Mouse (Mus musculus) brain, embryonic 14.5 days (tissue): ENCODE measurements around the gene Cdkn1b. TPM values are rescaled to one million over a fixed set of nuclear protein-coding genes. Genes with fewer than 3 reads are reported as not detected.

ENCODE experiments used
- DNase-seq: peaks from one replicate; pipeline ENCODE4 v3.0.0-alpha.2; 2011; ENCODE audit warnings: low read depth
- CTCF ChIP-seq: fragments of 200-500 bp; IDR thresholded peaks from 2 replicates; pipeline ENCODE4 v1.5.1; 2012; ENCODE audit warnings: inconsistent platforms, mild to moderate bottlenecking, moderate library complexity, borderline replicate concordance; ENCODE audit not compliant: insufficient read depth, insufficient read length; ENCODE audit errors: extremely low read depth
- POLR2A ChIP-seq: fragments of 200-500 bp; IDR thresholded peaks from 2 replicates; pipeline ENCODE4 v1.6.1; 2012; ENCODE audit warnings: mild to moderate bottlenecking, inconsistent platforms, borderline replicate concordance; ENCODE audit not compliant: poor library complexity, insufficient read depth, insufficient read length, severe bottlenecking; ENCODE audit errors: extremely low read depth
- polyA plus RNA-seq: library from polyadenylated mRNA; depleted of rRNA; stranded (reverse); fragments of >200 nt; gene quantifications from 2 replicates; pipeline ENCODE4 v1.2.3, GENCODE M21; 2012

Cdkn1b gene
- polyA plus RNA-seq, 1 experiment = 45.8 TPM

GRCm38 (mm10) chr6:134926803-134927594, 6.8 kb downstream of the Cdkn1b start:
- no peak for TF ChIP-seq POLR2A
- TF ChIP-seq CTCF = no peak
- peak; percentile 77 for DNase-seq

GRCm38 (mm10) chr6:134927595-134928095, 7.4 kb downstream of the Cdkn1b start:
- DNase-seq = peak; percentile 49
- no peak for TF ChIP-seq POLR2A
- no peak for TF ChIP-seq CTCF

- DNase-seq = peak; percentile 98
- no peak for TF ChIP-seq CTCF
- TF ChIP-seq POLR2A = peak; percentile 35; the same call in 1 of the 2 replicates
Observed at GRCm38 (mm10) chr6:134928096-134928888, 8.1 kb downstream of the Cdkn1b start.

GRCm38 (mm10) chr6:134928889-134929310, 8.7 kb downstream of the Cdkn1b start:
- no peak for DNase-seq
- TF ChIP-seq CTCF = no peak

- TF ChIP-seq CTCF (no peak), POLR2A (no peak)
- DNase-seq = peak; percentile 23
Observed at GRCm38 (mm10) chr6:134929926-134930325, 9.7 kb downstream of the Cdkn1b start.

GRCm38 (mm10) chr6:134930383-134930782, 10.2 kb downstream of the Cdkn1b start:
- TF ChIP-seq POLR2A (no peak), CTCF (no peak)
- DNase-seq = no peak

GRCm38 (mm10) chr6:134931146-134931545, 10.9 kb downstream of the Cdkn1b start:
- TF ChIP-seq CTCF (no peak), POLR2A (no peak)
- no peak for DNase-seq

GRCm38 (mm10) chr6:134932486-134933206, 12.4 kb downstream of the Cdkn1b start:
- no peak for TF ChIP-seq POLR2A
- no peak for TF ChIP-seq CTCF
- no peak for DNase-seq

GRCm38 (mm10) chr6:134933207-134933558, 13.0 kb downstream of the Cdkn1b start:
- DNase-seq = no peak
- no peak for TF ChIP-seq POLR2A
- no peak for TF ChIP-seq CTCF

- no peak for DNase-seq
- TF ChIP-seq CTCF (no peak), POLR2A (no peak)
Observed at GRCm38 (mm10) chr6:134934305-134934704, 14.1 kb downstream of the Cdkn1b start.

- DNase-seq = no peak
- TF ChIP-seq CTCF = no peak
- TF ChIP-seq POLR2A = no peak
Observed at GRCm38 (mm10) chr6:134939781-134940180, 19.6 kb downstream of the Cdkn1b start.

GRCm38 (mm10) chr6:134943759-134944407, 23.7 kb downstream of the Cdkn1b start:
- TF ChIP-seq CTCF (no peak), POLR2A (no peak)
- DNase-seq = no peak
